Mouse (Mus musculus) forebrain, embryonic 12.5 days (tissue): ENCODE results near the gene Cops7b. TPM values are rescaled to one million over a fixed set of nuclear protein-coding genes. Genes with fewer than 3 reads are reported as not detected.

Source experiments
- ATAC-seq: fragments of 200-750 bp; cut with Nextera tagmentation; 2 replicates; pipeline ENCODE4 v1.8.0; 2017; ENCODE audit warnings: moderate TSS enrichment; ENCODE audit not compliant: low FRiP score
- H3K27ac ChIP-seq: fragments of 300-500 bp; sonication (generic); 2 replicates; pipeline ENCODE4 v1.5.1; 2016; ENCODE audit warnings: mild to moderate bottlenecking
- H3K27me3 ChIP-seq: fragments of 300-500 bp; sonication (generic); 2 replicates; pipeline ENCODE4 v1.6.1; 2016; ENCODE audit warnings: mild to moderate bottlenecking
- H3K36me3 ChIP-seq: fragments of 300-500 bp; sonication (generic); replicated peaks from 2 replicates; pipeline ENCODE4 v1.6.1; 2016; ENCODE audit warnings: mild to moderate bottlenecking
- H3K4me1 ChIP-seq: fragments of 300-500 bp; sonication (generic); 2 replicates; pipeline ENCODE4 v1.6.1; 2016
- H3K4me2 ChIP-seq: fragments of 300-500 bp; sonication (generic); 2 replicates; pipeline ENCODE4 v1.6.1; 2016; ENCODE audit warnings: mild to moderate bottlenecking, moderate library complexity
- H3K4me3 ChIP-seq: fragments of 300-500 bp; sonication (generic); replicated peaks from 2 replicates; pipeline ENCODE4 v1.5.1; 2016; ENCODE audit warnings: mild to moderate bottlenecking
- H3K9ac ChIP-seq: fragments of 300-500 bp; sonication (generic); 2 replicates; pipeline ENCODE4 v1.6.1; 2016; ENCODE audit warnings: mild to moderate bottlenecking
- H3K9me3 ChIP-seq: fragments of 300-500 bp; sonication (generic); 2 replicates; pipeline ENCODE4 v1.6.1; 2016
- WGBS: fragments of 180-500 bp; shearing (Covaris S2); methylation state at CpG from one replicate; pipeline ENCODE4 v1.1.7; 2016; 5-methylcytosine and 5-hydroxymethylcytosine counted together
- polyA plus RNA-seq: library from polyadenylated mRNA; unstranded; fragments of >200 nt; fragmentation: Nextera tagmentation; extraction: Ambion mirVana; gene quantifications from 2 replicates; pipeline ENCODE4 v1.2.1, GENCODE M21; 2016

Gene Cops7b
- polyA plus RNA-seq, 1 experiment from 2014 or later = 59.9 TPM

DNA sequence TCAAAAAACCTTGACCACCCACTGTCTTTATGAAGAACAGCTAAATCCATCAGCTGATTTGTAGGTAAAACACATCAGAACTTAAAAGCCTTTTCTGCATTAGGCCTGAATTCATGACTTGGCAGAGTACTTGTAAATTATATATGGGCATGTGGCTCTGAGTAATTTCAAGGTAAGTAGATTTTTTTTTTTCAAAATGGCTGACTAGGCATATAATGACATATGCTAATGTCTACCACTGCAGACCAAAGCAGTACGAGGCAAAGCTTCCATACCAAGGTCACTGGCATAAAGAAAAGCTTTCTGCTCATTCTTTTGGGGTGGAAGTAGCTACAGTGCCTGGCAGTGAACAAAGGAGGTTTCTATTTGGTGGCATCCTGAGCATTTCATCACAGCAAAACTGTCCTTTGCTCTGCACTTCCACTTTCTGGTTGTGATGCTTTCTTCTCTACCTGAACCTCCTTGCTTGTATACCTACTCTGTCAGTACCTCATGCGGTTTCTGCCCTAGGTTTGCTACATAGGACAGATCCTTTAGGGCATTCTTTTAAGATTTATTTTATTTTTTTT lies 13.3 kb upstream of the Cops7b start:
- peaks cover 5% of the 10 kb centered on the region; the same call in 1 of the 2 replicates for H3K36me3 ChIP-seq
- no peak overlapping the region for H3K4me3 ChIP-seq
- no peaks in the 10 kb centered on the region for H3K4me1 ChIP-seq
- no peaks in the 10 kb centered on the region for H3K27me3 ChIP-seq
- no peaks in the 10 kb centered on the region for H3K9me3 ChIP-seq
- H3K9ac ChIP-seq = no peak overlapping the region
- H3K27ac ChIP-seq = no peak overlapping the region
- WGBS = 87% methylated on average over 2 of the region's 2 CpGs
- H3K4me2 ChIP-seq = no peak overlapping the region
- no peak for ATAC-seq

DNA sequence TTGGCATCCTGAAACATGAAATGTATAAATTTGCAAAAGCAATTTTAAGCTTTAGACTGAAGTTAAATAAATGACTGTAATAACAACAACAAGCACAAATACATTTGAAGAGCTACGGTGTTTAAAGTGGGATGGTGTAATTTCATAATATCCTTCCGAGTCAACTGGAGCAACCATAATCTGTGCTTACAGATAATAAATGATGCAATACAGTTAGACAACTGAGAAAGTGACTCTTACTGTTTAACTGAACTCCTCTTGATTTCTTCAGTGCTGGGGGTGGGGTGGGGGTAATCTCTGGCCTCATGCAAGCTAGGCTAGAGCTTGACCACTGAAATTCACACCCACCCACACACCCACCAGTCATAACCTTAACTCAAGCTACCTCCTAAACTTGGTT lies 11.3 kb upstream of the Cops7b start:
- H3K36me3 ChIP-seq = peaks cover 4% of the 10 kb centered on the region; the same call in 1 of the 2 replicates
- no peaks in the 10 kb centered on the region for H3K27me3 ChIP-seq
- no peak overlapping the region for H3K9ac ChIP-seq
- no peaks in the 10 kb centered on the region for H3K9me3 ChIP-seq
- no peak overlapping the region for H3K4me2 ChIP-seq
- no peak overlapping the region for H3K27ac ChIP-seq
- 96% methylated on average over 2 of the region's 2 CpGs for WGBS
- H3K4me3 ChIP-seq = no peak overlapping the region
- H3K4me1 ChIP-seq = no peaks in the 10 kb centered on the region
- no peak for ATAC-seq

DNA sequence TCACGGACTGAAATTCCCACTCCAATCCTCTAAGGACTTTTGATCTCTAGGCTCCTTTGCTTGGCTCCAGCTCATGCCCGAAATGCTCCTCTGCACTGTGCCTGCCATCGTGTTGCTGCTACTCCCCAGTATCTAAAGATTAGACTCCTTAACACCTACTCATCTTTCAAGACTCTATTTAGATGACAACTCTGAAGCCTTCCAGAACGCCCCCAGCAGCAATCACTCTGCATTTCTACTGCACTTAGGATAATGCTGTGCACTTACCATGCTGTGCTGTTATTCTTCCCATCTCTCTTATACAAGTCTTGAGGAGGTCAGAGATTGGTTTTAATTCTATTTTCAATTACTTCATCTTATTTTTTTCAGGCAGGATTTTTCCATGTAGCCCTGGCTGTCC lies 10.8 kb upstream of the Cops7b start:
- ATAC-seq = no peak
- 89% methylated on average over 4 of the region's 4 CpGs for WGBS

DNA sequence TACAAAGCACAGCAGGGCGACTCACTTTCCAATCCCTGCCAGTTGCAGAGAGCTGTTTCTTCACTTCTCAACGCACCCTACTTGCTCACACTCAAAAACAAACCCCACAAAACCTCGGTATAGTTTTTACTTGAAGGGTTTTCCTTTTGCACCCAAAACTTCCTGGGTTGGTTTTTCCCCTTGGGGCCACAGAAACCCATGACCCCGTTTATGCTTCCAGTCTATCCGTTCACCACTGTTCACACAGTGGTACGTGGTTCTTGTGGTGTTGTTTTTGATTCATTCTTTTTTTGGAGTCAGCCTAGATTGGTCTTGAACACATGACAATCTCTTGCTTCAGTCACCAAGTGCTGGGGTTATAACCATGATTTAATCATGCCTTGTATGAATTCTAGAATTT lies 2.3 kb upstream of the Cops7b start:
- Histone ChIP-seq H3K4me1 (peaks cover 17% of the 10 kb centered on the region), H3K9ac (no peak overlapping the region), H3K27ac (no peak overlapping the region), H3K27me3 (no peaks in the 10 kb centered on the region), H3K4me3 (no peak overlapping the region), H3K9me3 (no peaks in the 10 kb centered on the region), H3K36me3 (no peaks in the 10 kb centered on the region), H3K4me2 (no peak overlapping the region)
- no peak for ATAC-seq
- WGBS = 78% methylated on average over 6 of the region's 6 CpGs

More for the DNA sequence above, 10.8 kb upstream of the Cops7b start:
- H3K4me3 ChIP-seq = no peak overlapping the region
- no peaks in the 10 kb centered on the region for H3K4me1 ChIP-seq
- no peaks in the 10 kb centered on the region for H3K27me3 ChIP-seq
- no peak overlapping the region for H3K9ac ChIP-seq
- no peak overlapping the region for H3K4me2 ChIP-seq
- H3K27ac ChIP-seq = no peak overlapping the region
- peaks cover 4% of the 10 kb centered on the region; the same call in 1 of the 2 replicates for H3K36me3 ChIP-seq
- no peaks in the 10 kb centered on the region for H3K9me3 ChIP-seq

DNA sequence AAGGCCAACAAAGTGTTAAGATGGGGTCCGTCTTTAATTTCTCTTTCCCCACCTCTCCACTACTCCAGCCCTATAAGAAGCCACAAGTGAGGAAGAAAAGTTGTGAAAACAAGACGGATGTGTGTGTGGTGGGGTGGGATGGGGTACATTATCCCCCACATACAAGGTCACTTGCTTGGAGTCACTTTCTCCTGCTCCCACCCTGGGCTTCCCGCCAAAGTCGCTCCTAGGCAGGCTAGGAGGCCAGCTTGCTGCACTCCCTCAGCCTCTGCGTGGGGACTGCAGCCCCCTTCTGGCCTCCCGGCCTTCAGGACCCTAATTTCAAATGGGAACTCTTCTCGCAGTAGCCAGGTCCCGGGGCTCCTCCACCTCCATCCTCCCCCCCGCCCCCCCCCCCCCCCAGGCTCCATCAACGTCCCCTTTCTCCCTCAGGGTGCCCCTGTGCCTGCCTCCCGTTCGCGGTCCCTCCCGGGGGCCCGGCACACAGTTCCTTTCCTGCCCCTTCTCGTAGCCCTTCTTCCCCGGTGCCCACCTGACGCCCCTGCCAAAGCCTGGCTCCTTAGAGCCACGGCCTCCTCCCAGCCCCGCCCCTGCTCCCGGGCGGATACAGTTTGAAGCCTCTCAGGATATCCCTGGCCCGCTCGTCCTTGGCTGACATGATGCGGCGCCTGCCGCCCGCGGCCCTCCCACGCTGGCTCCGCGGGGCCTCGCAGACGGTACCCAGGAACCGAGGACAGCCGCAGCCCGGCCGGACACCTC lies 833 bp upstream of the Cops7b start:
- peak overlapping the region; percentile 85 for H3K4me3 ChIP-seq
- H3K27ac ChIP-seq = peak overlapping the region; percentile 73
- peak overlapping the region; percentile 84 for H3K9ac ChIP-seq
- WGBS = 3% methylated on average over 35 of the region's 38 CpGs
- H3K4me1 ChIP-seq = peaks cover 21% of the 10 kb centered on the region
- no peaks in the 10 kb centered on the region for H3K36me3 ChIP-seq
- H3K9me3 ChIP-seq = no peaks in the 10 kb centered on the region
- peak overlapping the region; percentile 76 for H3K4me2 ChIP-seq
- ATAC-seq = peak; percentile 78
- no peaks in the 10 kb centered on the region for H3K27me3 ChIP-seq

DNA sequence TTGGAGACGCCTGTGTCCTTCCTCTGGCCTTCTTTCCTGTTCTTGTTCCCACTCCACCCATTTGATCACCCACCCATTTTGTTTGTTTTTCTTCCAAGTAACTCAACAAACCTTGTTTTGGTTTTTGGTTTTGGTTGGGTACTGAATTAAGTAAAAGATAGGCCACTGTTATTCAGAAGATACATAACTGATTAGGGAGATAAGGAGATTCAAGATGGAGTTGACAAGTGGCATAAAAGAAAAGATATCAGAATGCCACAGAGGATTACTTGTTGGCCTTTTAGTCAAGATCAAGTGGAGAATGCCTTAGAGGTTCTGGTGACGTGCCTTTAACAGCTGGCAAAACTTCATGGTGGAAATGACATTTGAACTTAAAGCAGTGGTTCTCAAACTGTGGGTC lies 1.0 kb downstream of the Cops7b start:
- Histone ChIP-seq H3K4me2 (no peak overlapping the region), H3K27me3 (no peaks in the 10 kb centered on the region), H3K36me3 (no peaks in the 10 kb centered on the region), H3K9me3 (no peaks in the 10 kb centered on the region), H3K9ac (no peak overlapping the region), H3K4me1 (peaks cover 30% of the 10 kb centered on the region), H3K4me3 (no peak overlapping the region), H3K27ac (no peak overlapping the region)
- WGBS = 73% methylated on average over 2 of the region's 2 CpGs
- no peak for ATAC-seq

DNA sequence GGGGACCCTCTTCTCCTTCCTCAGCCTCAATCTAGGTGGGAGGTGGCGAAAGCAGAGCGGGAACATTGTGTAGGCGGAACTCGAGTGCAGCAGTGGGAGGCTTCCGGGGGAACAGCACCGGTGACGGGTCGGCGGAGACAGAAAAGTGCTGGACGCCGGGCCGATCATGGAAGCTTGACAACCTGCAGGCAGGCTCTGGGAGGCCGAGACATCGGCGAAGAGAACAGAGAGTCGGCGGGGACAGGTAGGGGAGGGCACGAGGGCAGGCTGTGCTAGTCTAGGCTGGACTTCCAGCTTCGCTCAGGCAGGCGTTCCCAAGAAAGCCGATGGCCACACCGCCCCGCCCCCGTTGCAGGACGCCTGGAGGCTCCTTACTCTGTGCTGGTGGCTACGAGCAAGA lies 4.3 kb downstream of the Cops7b start:
- Histone ChIP-seq H3K9ac (peak overlapping the region; percentile 86), H3K4me3 (peak overlapping the region; percentile 95), H3K27me3 (no peaks in the 10 kb centered on the region), H3K4me2 (peak overlapping the region; percentile 74), H3K36me3 (peaks cover 13% of the 10 kb centered on the region), H3K27ac (peak overlapping the region; percentile 31; the same call in 1 of the 2 replicates), H3K4me1 (peaks cover 17% of the 10 kb centered on the region), H3K9me3 (no peaks in the 10 kb centered on the region)
- peak; percentile 47 for ATAC-seq
- WGBS = under 1% methylated on average over 26 of the region's 26 CpGs

DNA sequence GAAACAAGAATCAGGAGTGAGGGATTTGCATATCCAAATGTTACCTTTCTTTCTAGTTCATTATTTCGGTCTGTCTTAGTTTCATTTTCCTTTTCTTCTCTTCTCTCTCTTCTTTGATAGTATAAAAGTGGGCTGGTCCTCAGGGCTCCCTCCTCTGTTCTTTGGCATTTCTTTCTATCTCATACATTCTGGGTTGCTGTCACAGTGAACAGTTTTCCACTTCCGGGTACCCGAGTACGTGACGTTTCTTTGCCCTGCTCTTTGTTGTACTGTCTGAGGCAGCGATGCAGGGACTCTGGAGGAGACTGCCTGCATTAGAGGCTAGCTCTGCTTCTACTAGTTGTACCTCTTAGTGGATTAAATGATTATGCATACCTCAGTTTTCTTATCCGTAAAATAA lies 11.8 kb downstream of the Cops7b start:
- no peak for ATAC-seq
- Histone ChIP-seq H3K4me1 (no peaks in the 10 kb centered on the region), H3K4me3 (no peak overlapping the region), H3K9me3 (no peaks in the 10 kb centered on the region), H3K4me2 (no peak overlapping the region), H3K27ac (no peak overlapping the region), H3K9ac (no peak overlapping the region), H3K27me3 (no peaks in the 10 kb centered on the region), H3K36me3 (peaks cover 40% of the 10 kb centered on the region)
- WGBS = 92% methylated on average over 7 of the region's 7 CpGs

DNA sequence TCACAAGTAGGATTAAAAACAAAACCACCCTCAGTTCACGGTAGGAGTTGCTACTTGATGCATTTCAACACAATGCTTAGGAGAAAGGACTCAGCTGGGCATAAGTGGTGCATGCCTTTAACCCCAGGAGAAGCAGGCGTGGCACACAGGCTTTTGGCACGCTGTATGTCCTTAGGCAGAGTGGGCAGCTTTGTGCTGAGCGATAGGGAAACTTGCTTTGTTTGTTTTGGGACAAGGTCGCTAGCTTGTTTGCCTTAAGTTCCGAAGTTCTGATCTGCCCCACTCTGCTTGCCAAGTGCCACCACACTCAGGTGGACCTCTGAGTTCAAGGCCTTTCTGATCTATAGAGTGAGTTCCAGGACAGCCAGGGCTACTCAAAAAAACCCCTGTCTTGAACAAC lies 12.6 kb downstream of the Cops7b start:
- H3K4me1 ChIP-seq = no peaks in the 10 kb centered on the region
- peaks cover 39% of the 10 kb centered on the region for H3K36me3 ChIP-seq
- ATAC-seq = no peak
- no peaks in the 10 kb centered on the region for H3K27me3 ChIP-seq
- 92% methylated on average over 6 of the region's 6 CpGs for WGBS
- no peak overlapping the region for H3K9ac ChIP-seq
- no peak overlapping the region for H3K27ac ChIP-seq
- H3K9me3 ChIP-seq = no peaks in the 10 kb centered on the region
- no peak overlapping the region for H3K4me2 ChIP-seq
- H3K4me3 ChIP-seq = no peak overlapping the region

DNA sequence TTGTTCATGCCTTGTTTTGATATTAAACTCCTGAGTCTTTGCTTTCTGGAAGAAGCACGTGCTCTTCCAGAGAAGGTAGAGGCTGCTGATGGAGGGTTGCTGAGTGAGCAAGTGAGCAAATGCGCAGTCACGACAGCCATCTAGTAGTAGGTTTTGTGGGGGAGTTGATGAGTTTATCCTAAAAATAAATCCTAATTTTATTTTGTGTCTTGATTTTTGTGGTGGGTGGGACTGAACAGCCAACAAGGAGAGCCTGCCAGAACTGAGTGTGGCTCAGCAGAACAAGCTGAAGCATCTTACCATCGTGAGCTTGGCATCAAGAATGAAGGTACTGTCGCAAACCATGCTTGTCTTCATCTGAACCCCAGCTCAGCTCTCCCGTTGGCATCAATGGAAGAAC lies 13.8 kb downstream of the Cops7b start:
- H3K4me1 ChIP-seq = no peaks in the 10 kb centered on the region
- H3K9me3 ChIP-seq = no peaks in the 10 kb centered on the region
- no peak overlapping the region for H3K27ac ChIP-seq
- H3K9ac ChIP-seq = no peak overlapping the region
- peaks cover 47% of the 10 kb centered on the region for H3K36me3 ChIP-seq
- ATAC-seq = no peak
- H3K27me3 ChIP-seq = no peaks in the 10 kb centered on the region
- H3K4me2 ChIP-seq = no peak overlapping the region
- H3K4me3 ChIP-seq = no peak overlapping the region
- WGBS = 96% methylated on average over 6 of the region's 6 CpGs

DNA sequence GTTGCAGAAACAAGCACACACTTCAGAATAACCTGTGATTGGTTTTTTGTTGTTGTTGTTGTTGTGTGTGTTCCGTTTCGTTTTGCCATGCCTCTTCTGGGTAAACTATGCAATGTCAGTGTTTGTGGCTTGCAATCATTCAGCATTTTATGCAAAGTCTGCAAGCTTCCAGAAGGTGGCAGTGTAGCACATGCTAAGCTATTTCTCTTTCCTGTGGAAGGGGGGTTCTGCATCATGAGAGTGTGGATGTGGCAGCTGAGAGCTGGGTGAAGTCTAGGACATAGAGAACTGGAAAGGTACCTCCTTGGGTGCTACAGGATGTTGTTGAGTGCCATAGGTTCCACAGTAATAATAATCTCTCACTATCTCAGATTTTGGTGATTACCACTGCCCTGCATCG lies 15.8 kb downstream of the Cops7b start:
- peaks cover 62% of the 10 kb centered on the region for H3K36me3 ChIP-seq
- WGBS = 65% methylated on average over 3 of the region's 3 CpGs

DNA sequence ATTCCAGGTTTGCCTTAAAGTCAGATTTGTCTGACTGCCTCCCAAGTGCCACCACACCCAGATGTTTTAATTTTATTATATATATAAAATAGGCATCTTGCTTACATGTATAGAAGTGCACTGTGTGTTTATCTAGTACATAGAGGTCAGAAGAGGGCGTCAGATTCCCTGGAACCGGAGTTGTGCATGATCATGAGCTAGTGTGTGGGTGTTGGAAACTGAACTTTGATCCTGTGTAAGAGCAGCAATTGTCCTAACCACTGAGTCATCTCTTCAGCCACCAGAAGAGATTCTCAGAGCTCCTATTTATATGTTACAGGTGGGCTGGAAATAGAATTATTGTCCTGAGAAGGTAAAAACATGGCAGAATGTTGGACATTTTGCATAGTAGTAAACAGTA lies 17.4 kb downstream of the Cops7b start:
- no peak overlapping the region for H3K9ac ChIP-seq
- peaks cover 75% of the 10 kb centered on the region for H3K36me3 ChIP-seq
- no peak for ATAC-seq
- no peak overlapping the region for H3K4me2 ChIP-seq
- H3K4me3 ChIP-seq = no peak overlapping the region
- no peaks in the 10 kb centered on the region for H3K4me1 ChIP-seq
- H3K27ac ChIP-seq = no peak overlapping the region
- H3K9me3 ChIP-seq = no peaks in the 10 kb centered on the region
- no peaks in the 10 kb centered on the region for H3K27me3 ChIP-seq
- WGBS = 88% methylated on average over 2 of the region's 2 CpGs

More for the DNA sequence above, 15.8 kb downstream of the Cops7b start:
- Histone ChIP-seq H3K4me2 (no peak overlapping the region), H3K9ac (no peak overlapping the region), H3K4me1 (no peaks in the 10 kb centered on the region), H3K27ac (no peak overlapping the region), H3K9me3 (no peaks in the 10 kb centered on the region), H3K4me3 (no peak overlapping the region), H3K27me3 (no peaks in the 10 kb centered on the region)
- no peak for ATAC-seq

DNA sequence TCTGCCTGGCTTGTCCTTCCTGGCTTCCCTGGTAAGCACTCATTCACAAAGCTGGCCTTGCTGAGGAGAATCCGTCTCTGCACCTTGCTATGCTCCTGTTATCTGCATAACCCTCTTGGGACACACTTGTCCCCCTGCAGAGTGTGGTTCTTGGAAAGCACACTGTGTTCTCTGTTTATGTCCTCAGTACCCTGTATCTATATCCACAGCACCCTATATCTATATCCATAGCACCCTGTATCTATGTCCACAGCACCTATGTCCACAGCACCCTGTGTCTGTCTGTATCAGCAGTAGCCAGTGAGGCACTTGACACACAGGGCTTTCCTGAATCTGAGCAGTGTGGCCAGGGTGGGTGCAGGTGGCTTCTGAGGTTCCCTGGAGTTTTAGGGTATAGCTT lies 28.2 kb downstream of the Cops7b start:
- H3K9me3 ChIP-seq = no peaks in the 10 kb centered on the region
- WGBS = 89% methylated on average over 1 of the region's 1 CpGs

More for the DNA sequence above, 28.2 kb downstream of the Cops7b start:
- H3K36me3 ChIP-seq = peaks cover 20% of the 10 kb centered on the region
- H3K4me1 ChIP-seq = no peaks in the 10 kb centered on the region
- no peak overlapping the region for H3K4me3 ChIP-seq
- no peak for ATAC-seq
- H3K27me3 ChIP-seq = no peaks in the 10 kb centered on the region
- no peak overlapping the region for H3K4me2 ChIP-seq
- no peak overlapping the region for H3K27ac ChIP-seq
- H3K9ac ChIP-seq = no peak overlapping the region
